Mouse (Mus musculus) thymus, postnatal 4 days (tissue): ENCODE measurements around the gene Acat1.

Experiments
- DNase-seq: peaks from one replicate; pipeline ENCODE4 v3.0.0; 2021

Acat1 gene

GRCm38 (mm10) chr9:53609968-53610781, at the start of gene Acat1:
Gene Acat1, minus strand, starts transcription at chr9:53610382.
- DNase-seq: peak; percentile 92

DNA sequence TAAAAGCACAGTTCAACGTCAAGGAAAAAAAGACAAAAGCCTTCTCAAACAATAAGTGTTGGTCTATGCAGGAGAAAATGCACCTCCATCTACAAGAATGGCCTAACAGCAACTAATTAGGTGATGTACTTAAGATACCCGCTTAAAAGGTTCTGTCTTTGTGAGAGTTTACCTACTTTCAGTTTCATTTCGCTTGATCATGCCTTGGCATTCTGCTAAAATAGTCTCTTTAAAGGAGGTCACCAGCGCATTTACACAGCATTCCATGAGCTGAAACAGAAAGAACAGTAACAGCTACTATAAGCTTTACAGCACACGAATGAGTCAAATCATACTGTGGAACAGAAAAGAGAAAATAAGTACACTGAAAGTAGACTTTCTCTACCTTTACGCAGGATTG, 24.6 kb upstream of the Acat1 start:
- no peak for DNase-seq

GRCm38 (mm10) chr9:53615246-53615645, 5.1 kb upstream of the Acat1 start:
- no peak for DNase-seq

DNA sequence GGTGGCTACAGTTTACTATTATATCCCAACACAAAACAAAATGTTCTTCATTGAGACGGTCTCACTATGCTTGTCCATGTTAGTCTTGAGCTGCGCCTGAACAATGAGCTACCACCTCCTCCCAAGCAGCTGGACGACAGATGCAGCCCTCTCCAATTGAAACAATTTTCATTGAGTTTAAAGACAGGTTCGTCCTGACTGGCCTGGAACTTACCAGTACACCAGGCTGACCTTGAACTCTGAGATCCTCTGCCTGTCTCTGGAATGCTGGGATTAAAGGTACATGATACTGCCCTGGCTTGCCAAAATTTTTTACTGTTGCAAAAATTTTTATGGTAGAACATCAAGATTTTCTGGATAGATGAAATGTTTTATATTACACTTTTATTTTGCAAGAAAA, 4.1 kb upstream of the Acat1 start:
- DNase-seq: no peak

- DNase-seq: no peak
Observed at GRCm38 (mm10) chr9:53609306-53609967, 745 bp downstream of the Acat1 start.

DNA sequence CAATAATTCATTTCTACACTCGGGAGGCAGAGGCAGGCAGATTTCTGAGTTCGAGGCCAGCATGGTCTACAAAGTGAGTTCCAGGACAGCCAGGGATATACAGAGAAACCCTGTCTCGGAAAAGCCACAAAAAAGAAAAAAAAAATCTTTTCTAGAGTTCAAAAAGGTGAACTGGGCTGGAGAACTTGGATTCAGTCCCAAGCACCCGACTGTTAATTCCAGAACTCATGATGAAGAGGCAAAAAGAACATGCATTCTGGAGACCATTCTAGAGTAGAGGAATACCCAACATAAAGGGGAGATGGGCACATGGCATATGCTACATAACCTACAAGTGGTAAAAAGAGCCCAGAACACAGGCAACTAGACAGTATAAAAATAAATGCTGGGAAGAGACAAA, 2.4 kb downstream of the Acat1 start:
- DNase-seq: no peak

DNA sequence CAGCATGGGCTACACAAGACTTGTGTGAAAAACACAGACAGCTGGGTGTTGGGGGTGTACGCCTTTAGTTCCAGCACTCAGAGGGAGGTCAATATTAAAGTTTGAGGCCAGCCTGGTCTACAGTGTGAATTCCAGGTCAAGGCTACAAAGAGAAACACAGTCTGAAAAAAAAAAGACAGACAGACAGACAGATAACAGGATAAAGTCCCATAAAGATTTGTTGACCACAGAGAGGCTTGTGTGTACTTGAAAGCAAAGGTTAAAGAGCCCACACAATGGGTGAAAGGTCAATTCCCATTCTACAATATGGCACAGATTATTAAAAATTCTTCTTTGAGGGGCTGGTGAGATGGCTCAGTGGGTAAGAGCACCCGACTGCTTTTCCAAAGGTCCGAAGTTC, 3.0 kb downstream of the Acat1 start:
- no peak for DNase-seq

- DNase-seq: no peak
Observed at GRCm38 (mm10) chr9:53604954-53605353, 5.2 kb downstream of the Acat1 start.

- no peak for DNase-seq
Observed at GRCm38 (mm10) chr9:53603849-53604248, 6.3 kb downstream of the Acat1 start.

DNA sequence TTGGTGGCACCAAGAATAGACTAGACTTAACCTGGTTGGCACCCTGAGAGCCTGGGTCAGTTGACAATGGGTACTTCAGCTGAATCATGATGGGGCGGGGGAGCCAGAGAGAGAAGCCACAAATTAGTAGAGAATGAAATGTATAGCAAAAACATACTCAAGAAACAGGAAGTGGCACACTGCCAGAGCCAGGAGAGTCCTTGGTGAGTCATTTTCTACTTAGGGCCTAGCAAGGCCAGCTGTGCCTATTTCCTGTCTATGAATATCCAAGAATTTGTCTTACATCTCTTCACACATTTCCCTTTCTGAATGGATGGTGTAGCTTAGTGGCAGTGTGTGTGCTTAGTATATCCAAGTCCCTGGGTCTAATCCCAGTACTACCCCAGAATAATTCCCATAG, 6.8 kb downstream of the Acat1 start:
- DNase-seq: peak; percentile 18

- no peak for DNase-seq
Observed at GRCm38 (mm10) chr9:53601541-53601940, 8.6 kb downstream of the Acat1 start.

- no peak for DNase-seq
Observed at GRCm38 (mm10) chr9:53598631-53599030, 11.6 kb downstream of the Acat1 start.

DNA sequence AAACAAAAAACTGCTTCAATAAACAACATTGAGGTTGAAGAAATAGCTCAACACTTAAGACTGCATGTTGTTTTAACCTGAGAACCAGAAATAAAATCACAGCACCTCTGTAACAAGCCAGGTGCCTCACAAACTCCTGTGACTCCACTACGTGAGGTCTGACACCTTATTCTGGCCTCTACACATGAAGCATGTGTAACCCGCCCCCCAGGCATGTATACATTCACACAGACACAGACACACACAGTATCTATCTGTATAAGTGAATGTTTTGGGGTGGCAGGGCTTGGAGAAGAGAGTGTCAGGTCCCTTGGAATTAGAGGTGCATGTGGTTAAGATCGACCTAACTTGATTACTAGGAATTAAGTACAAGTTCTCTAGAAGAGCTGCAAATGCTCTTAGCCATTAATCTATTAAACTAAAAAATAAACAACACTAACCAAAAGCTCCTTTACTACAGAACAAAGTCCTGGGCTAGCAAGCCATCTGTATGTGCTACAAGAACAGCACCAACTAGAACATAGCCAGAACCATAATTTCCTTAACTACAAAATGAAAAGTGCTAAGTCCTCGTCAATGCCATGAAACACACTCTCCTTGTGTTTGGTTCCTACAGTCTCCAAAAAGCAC, 13.1 kb downstream of the Acat1 start:
- no peak for DNase-seq

DNA sequence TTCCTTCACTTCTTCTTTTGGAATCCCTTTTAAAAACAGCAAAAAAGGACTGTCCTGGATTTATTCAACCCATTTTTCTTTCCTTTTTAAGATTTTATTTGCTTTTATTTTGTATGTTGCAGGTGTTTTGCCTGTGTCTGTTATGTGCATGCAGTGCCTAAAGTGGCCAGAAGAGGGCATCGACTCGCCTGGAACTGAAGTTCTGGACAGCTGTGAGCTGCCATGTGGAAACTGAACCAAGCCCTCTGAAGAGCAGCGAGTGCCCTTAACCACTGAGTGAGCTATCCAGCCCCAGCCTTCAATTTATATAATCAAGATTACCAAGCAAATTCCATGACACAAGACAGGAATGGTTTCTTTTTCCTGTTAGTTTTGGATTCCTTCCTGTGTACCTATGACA, 15.4 kb downstream of the Acat1 start:
- DNase-seq: peak; percentile 88

GRCm38 (mm10) chr9:53581870-53582269, 28.3 kb downstream of the Acat1 start:
- DNase-seq: no peak

DNA sequence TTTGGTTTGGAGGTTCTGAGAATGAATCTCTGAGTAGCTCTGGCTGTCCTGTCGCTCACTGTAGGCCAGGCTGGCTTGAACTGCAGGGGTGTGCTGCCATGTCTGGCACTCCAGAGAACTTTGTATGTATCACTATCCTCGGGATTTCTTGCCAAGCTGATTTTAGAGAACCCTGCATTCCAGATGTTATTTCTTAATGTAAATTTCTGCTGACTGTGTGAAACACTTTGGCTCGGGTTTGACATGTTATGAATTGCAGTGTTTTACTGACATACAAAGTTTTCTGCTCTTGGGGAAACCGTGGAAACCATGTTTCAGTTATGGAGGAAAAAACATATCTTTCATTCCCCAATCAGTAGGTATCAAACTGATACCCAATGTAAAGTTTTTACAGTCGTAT, 34.5 kb downstream of the Acat1 start:
- DNase-seq: no peak

DNA sequence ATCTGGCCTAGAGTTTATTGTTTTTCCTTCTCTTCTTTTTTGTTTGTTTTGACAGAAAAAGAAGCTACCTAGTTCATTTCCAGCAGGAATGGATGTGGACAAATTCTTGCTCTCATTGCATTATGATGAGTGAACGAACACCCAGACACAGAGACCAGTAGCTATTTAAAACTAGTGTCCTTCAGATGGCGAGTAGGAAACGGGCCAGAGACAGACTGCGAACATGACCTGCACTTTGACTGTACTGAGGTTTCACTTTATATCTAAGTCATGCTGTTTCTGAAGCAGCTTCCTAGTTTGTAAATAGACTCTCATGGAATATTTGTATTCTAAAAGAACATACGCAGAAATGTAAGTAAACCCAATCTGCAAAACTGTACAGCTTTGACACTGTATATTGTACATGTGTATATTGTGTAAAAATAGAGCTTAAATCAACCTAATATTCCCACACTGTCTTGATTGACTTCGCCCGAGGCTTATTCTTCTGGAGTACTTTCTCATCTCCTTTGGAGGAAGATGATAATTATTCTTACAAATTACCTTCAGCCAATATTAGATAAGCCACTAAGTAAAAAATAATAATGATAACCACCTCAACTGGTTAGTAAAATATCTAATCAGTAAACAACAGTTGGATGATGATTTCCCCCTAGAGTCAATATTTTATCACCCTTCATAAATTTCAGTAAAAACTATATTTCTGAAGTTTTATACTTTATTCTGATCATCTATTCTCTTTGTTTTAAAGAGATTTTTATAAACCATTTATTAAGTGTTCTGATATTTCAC, 37.5 kb downstream of the Acat1 start:
- no peak for DNase-seq

- DNase-seq: no peak
Observed at GRCm38 (mm10) chr9:53570662-53571061, 39.5 kb downstream of the Acat1 start.

DNA sequence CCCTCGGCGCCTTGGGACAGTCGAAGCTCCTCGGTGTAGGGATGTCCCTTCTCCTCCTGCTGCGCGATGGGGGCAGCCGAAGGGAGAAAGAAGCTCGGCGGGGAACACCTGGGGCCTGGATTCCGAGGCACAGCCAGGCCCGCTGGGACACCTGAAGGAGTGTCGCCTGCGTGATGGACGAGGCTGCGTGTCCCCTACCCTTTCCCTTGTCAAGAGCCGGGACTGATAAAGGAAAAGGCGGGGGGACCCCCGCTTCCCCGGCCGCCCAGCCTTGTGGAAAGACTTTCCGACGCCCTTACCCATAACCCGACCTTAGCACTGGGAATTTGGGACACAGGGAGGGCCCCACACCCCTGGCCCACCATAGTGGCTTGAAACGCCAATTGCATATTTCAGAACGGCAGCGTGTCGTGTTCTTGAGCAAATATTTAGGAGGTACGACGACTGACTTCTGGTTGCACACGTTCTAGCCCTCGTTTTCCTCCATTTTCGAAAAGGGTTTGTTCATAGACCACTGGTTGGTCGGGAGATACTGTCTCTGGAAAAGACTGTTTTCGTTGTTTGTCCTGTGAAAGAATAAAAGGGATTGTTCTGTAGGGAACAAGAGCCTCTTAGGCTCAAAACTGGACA, 72.7 kb downstream of the Acat1 start:
- DNase-seq: no peak

DNA sequence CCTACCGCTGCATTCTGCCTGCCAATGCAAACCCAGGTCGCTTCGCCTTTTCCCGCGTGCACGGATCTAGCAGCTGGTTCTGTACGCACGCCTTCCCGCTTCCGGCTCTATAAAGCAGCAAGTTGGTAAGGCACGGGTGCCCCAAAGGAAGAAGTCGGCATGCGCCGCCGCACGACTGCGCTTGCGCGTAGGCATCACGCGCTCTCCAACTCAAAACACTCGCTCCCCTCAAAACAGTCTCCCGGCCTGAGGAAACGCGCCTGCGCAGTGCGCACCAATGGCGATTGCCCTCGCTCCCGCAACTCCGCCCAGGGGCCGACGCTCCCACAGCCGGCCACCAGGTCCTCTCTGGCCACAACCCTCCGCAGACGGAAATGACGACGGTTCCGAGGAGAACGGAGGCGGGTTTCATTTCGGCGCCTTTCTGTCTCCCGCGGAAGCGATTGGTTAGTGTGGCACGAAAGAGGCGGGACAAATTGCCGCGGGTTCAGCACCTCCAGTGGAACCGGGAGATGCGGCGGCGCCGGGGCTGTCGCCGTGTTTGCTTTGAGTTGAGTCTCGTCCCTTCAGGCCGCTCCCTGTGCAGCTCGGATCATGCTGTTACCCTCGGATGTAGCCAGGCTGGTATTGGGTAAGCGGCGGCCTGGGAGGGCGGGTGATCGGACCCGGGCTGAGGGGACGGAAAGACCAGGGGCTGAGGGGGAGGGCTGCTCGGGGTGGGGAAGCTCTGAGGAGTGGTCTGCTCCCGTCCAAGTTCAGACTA, 73.4 kb downstream of the Acat1 start, which contains the start of the genes Atm and Npat:
Gene Atm, minus strand, starts transcription at position 183 of the 763 bp plus-strand sequence.
Gene Npat, plus strand, starts transcription at position 490 of the 763 bp plus-strand sequence.
- peak; percentile 99 for DNase-seq

DNA sequence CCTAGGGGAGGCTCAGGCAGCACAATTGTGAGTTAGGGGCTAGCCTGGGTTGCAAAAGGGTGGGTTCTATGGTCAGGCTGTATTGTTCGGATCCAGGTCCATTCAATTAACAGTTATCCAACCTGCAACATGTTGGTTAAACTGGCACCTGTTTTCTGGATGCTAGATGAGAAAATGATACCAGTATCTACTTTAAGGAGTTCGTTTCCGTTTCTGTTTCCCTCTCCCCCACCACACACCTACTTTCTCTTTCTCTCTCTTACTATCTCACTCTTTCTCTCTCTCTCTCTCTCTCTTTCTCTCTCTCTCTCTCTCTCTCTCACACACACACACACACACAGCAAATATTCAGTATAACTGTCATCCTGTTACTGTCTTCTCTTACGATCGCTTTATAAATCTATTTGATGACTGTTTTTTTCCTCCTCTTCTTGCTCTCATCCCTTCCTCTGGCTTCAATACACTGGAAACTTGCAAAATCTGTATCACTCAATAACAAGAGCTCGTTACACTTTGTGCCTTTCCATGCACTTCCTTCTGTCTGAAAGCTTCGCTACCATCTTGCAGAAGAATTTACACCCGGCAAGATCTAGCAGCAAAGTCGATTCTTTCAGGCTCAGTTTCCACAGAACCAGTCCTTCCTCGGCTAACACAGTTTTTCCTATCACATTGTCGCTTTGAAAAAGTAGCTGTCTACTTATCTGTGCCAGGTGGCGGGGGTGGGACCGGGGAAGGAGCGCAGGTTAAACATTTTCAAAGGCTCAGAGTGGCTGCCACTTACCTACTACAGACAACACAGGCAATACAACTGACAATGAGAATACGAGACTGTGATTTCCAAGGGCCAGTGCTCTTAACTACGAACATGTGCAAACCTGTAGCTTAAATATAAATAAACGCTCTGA, 74.5 kb downstream of the Acat1 start:
- DNase-seq: peak; percentile 38
